Mouse (Mus musculus) right cerebral cortex, postnatal 10 days (tissue): ENCODE results near the gene Nckap5.
A peak's percentile ranks its signal among the peaks of the same experiment; 100 is the strongest.

Experiments
- DNase-seq, 2 experiments: peaks; one replicate each; pipeline ENCODE4 v3.0.0; 2021; ENCODE audit warnings: low spot score in 2 of 2

The Nckap5 gene

GRCm38 (mm10) chr1:126700978-126701320, 129.7 kb downstream of the Nckap5 start:
- no peak for DNase-seq

GRCm38 (mm10) chr1:126700063-126700977, 130.3 kb downstream of the Nckap5 start:
- DNase-seq: no peak

DNA sequence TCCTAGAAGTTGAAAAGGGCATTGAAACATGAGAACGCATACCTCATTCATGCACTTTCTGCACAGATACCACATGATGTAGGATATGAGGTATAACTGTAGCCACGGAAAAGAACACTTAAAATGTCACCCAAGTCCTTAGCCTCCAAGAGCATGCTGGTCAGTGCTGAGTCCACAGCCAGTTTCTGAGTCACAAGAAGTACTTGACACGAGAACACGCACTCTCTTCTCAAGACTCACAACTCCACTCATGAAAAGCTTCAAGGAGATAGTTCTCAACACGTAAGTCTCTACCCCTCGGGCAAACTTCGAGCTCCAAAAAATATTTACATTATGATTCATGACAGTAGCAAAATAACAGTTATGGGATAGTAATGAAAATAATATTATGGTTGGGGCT, 137.0 kb downstream of the Nckap5 start:
- no peak for DNase-seq

DNA sequence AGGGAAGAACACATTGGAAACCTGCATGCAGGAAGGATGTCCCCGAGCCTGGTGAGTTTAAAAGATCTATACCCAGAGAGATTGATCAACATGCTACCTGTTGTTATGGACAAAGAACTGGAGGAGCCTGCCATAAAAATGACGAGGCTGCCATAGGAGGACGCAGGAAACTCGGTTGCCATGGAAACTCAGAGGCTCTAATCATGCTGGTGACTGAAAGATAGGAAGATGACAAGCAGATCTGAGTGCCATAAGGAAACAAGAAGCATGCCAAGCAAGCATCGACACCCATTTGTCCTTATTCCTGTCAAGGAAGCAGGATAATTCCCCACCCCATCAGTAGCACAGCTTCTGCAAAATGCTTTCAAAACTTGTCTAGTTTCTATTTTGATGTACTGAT, 142.0 kb downstream of the Nckap5 start:
- peak; percentile 52 to 80 for DNase-seq

- DNase-seq: peak; percentile 51 to 69
These were observed 143.9 kb downstream of the Nckap5 start for GRCm38 (mm10) chr1:126686678-126687077.

GRCm38 (mm10) chr1:126683621-126684445, 146.8 kb downstream of the Nckap5 start:
- DNase-seq: peak; percentile 88

DNA sequence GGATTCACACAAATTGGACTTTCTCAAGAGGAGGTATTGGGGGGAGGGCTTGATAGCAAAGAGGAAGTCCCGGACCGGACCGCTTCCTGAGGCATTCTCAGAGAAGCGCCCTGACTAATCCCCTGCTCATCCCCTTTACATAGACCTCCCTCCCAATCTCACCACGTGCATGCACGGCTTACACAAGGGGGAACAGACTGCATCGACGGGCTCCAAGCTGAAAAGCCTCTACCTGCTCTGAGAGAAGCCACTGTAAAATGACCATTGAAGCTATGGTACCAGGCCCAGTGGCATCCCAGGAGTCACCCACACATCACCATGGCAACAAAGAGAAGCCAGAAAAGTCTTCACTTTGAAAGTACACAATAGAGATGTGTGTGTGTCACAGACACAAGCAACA, 148.8 kb downstream of the Nckap5 start:
- DNase-seq: peak in 1 of 2 experiments; percentile 34

DNA sequence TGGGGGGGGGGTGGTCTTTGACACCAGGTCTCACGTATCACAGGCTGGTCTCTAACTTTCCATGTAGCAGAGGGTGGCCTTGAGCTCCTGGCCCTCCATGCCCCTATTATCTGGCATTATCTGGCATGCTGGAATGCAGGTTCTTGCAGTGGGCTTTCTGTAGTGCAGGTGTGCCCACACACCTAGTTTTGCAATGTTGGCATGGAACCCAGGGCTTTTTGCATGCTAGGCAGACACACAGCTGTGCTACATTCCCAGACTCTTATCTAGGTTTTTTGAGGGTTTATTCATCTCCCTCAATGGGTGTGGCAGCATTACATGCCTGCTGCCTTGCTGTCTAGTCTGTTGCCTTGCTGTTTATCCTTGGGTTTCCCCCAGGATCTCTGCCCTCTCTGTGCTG, 151.3 kb downstream of the Nckap5 start:
- no peak for DNase-seq

DNA sequence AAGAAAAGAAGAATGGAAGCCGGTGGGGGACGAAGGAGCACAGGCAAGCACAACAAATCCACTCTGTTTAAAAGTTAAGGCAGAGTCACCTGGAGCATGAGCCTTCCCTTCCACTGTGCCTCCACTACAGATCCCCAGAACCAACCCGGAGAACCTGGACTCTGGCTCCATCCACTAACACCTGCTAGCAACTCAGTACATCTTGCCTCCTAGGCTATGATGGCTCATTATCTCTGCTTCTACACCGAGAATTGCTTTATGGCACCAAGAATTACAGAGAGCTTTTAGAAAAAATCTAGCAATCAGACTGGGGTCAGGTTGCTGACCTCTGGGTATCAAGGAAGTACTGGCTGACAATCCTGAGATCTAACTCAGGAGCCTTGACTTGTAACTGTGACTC, 153.3 kb downstream of the Nckap5 start:
- DNase-seq: no peak

DNA sequence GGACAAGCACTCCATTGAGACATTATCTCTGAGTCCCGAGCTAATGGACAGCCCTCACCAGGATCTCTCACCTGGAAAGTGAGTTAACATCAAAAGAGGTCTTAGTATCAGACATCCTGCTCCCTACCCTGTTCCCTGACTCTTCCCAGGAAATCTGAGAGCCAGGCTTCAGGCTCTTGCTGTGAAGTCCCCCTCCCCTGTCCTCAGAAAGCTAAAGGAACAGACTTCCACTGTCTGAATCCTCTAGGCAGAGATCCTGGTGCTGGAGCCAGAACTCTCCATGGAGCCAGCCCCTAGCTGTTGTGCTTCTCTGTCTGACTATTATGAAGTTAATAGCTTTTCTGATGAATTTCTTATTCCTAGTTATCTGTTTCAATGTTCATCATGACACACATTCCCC, 153.8 kb downstream of the Nckap5 start:
- no peak for DNase-seq

GRCm38 (mm10) chr1:126675142-126675541, 155.5 kb downstream of the Nckap5 start:
- no peak for DNase-seq

DNA sequence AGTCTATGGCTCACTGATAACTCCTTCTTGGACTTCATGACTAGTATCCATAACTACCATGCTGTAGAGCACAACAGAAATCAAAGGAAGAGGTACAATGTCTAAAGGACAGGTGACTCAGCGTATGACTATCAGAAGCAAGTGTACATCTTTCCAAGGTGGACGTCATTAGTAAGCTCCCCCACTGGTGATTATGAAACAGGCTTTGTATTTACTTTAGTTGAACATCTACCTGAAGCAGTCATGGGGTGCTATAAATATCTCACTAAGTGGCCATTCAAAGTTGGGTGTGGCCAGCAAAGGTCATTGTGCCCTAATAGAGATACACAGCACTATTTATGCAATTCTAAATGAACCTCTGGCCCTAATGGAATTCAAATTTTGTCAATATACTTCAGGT, 157.4 kb downstream of the Nckap5 start:
- DNase-seq: no peak

DNA sequence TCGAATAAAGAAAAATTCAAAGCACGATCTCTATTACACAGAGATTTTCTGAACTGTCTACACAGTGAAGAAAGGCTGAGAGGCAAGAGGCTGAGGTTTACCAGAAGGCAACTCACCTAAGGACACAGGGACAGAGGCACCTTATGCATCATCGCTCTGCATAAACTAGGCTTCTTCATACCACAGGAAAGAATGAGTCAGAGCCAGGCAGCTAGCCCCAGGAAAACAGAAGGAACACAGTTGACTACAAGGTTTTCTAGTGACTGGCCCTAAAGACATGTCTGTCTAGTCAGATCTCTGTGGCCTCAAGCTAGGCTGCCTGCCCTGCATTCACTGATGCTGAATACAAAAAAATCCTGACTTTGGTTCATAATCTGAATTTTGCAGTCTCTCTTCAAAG, 160.1 kb downstream of the Nckap5 start:
- no peak for DNase-seq

- DNase-seq: peak in 1 of 2 experiments; percentile 46
These were observed 170.2 kb downstream of the Nckap5 start for GRCm38 (mm10) chr1:126660098-126660999.

- no peak for DNase-seq
These were observed 171.9 kb downstream of the Nckap5 start for GRCm38 (mm10) chr1:126658731-126659130.

- DNase-seq: peak; percentile 60 to 87
These were observed 174.4 kb downstream of the Nckap5 start for GRCm38 (mm10) chr1:126656246-126656645.

DNA sequence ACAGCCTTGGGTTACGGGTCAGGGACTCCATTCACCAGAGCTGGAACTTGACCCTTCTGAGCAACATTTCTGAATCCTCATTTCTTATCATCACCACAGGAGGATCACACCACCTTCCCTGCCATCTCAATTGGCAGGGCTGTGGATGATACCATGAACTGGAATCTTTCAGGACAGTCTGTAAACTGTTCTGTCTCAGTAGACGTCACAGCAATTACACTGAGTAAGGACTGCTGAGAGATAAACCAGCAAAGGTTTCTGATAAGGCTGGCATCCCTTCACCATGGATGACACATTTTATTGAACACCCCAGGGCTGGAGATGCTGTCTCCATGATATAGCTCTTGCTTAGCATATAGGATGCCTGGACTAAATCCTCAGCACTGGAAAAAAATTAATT, 178.5 kb downstream of the Nckap5 start:
- DNase-seq: no peak

GRCm38 (mm10) chr1:126650806-126651205, 179.8 kb downstream of the Nckap5 start:
- no peak for DNase-seq

GRCm38 (mm10) chr1:126642751-126643150, 187.8 kb downstream of the Nckap5 start:
- DNase-seq: no peak

DNA sequence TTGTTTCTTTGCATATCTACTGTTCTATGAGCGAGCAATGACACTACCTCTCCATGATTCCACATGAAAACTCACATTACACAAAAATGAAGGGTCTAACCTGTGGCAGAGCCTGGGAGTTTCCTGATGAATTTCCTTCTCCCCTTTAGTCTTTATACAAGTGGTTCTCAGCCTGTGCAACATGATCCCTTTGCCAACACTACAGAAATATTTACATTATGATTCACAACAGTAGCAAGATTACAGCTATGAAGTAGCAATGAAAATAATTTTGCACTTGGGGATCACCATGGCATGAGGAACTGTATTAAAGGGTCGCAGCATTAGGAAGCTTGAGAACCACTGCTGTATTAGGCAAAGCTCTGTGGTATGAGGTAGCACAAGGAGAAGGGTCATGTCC, 191.1 kb downstream of the Nckap5 start:
- DNase-seq: no peak

DNA sequence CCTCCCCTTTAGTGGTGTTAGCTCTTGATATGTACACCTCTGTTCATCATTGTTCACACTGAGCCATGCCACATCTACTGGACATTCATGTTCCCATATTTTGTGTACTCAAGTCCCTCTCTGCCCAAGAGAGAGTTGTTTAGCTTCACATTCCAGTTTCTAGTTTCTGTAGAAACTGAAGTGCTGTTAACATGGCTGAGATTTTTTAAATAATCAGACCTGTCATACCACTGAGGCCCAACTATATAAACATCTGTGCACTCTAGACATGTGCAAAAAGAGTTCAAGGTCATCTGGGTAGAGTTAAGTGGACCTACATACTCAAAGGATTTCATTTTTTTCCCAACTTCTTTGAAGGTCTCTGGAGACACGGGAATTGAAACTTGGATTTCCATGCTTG, 193.1 kb downstream of the Nckap5 start:
- DNase-seq: no peak

DNA sequence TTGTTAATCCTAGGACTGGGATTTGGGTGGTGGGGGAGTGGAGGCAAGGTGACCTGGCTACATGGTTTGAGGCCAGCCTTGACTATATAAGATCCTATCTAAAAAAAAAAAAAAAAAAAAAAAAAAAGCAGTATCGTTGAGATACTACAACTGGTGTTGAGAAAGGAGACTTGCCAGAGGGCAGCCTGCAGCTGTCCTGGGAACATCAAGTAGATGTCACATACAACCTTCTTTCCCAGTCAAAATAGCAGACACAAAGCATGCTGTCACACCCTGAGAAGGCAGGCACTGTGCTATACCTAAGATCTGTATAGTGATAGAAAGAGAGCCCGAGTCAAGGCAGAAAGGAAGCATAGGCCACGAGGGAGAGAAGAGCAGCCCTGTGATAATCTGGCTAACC, 204.4 kb downstream of the Nckap5 start:
- no peak for DNase-seq
